Mouse (Mus musculus) thymus, adult 2 months (tissue): ENCODE measurements at regions not wholly inside any gene's neighbourhood (a gene's known extent, or its start where the extent isn't known, plus 50 kb on each side); places are given as distances from the start of the nearest gene placed in this dataset.

ENCODE experiments used
- CTCF ChIP-seq: fragments of 200-500 bp; IDR thresholded peaks from 2 replicates; pipeline ENCODE4 v1.5.1; 2012; ENCODE audit warnings: mild to moderate bottlenecking, control low read depth, low read length, moderate library complexity, borderline replicate concordance; ENCODE audit not compliant: control insufficient read depth, poor library complexity, insufficient read depth; ENCODE audit errors: extremely low read depth
- POLR2A ChIP-seq: fragments of 200-500 bp; IDR thresholded peaks from 2 replicates; pipeline ENCODE4 v1.6.1; 2012; ENCODE audit warnings: mild to moderate bottlenecking, low read length, control low read depth, moderate library complexity; ENCODE audit not compliant: control insufficient read depth, poor library complexity, insufficient read depth; ENCODE audit errors: extremely low read depth

DNA sequence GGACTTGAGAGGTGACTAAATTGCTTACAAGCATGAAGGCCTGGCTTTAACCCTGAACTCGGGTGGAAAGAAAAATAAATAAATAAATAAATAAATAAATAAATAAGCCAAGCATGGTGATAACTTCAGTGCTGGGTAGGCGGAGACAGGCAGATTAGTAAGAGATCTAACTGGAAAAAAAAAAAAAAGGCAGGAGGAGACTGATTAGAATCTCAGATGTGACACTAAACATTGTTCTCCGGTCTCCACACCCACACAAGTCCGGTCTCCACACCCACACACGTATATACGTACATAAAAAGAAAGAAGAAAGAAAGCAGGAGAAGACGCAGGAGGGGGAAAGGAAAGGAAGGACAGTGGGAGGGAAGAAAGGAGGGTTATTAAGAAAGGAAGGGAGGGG is 267.8 kb downstream of the Dhx15 start:
- no peak for TF ChIP-seq CTCF
- no peak for TF ChIP-seq POLR2A
